Mouse (Mus musculus): Measurements from ENCODE around the gene Creld2. TPM values are rescaled to one million over a fixed set of nuclear protein-coding genes. Genes with fewer than 3 reads are reported as not detected.
A peak's percentile ranks its signal among the peaks of the same experiment; 100 is the strongest.

Creld2 gene
- polyA plus RNA-seq, 1 experiment from 2014 or later: 94.9 TPM

DNA sequence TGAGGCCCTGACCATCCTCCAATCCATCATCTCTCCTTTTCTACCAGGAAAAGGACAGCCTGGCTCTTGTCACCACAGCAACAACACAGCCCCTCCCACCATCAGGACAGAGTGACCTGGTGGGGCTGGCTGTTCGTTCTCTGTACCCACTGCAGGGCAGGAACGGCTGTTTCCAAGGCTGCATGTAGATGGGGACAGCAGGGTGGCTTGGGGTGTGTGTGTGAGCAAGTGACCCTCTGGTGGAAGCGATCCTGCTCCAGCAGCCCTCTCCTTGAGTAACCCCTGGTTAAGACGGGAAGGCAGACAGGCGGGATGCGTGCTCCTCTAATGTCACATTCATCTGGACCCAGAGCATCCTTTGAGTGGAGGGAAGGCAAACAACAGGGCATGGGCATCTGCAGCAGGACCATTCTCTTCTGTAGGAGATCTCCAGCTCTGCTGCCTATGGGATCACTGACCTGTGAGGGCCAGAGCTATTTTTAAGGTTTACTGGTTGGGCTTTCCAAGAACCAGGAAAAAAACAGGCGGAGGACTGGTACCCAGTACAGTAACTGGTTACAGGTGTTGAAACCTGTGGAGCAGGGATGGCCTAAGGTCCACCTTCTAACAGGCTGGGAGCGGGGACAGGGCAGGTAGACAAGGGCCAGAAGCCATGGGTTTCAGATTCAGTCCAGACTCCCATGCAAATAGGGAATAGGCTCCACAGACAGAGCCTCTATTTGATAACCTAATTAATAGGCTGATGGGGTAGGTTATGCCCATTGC, 39.9 kb downstream of the Creld2 start:
- Histone ChIP-seq H3K9me3 (ENCODE audit: control insufficient read depth, low read length) (no peaks in the 10 kb centered on the region), H3K27me3 (ENCODE audit: control insufficient read depth, insufficient read depth, low read length) (no peaks in the 10 kb centered on the region), H3K4me2 (ENCODE audit: low read depth, severe bottlenecking) (no peak overlapping the region), H3K4me1 (ENCODE audit: control insufficient read depth, insufficient read depth, low read length) (peaks cover 5% of the 10 kb centered on the region), H3K4me3 (ENCODE audit: low read depth, low read length) (no peak overlapping the region), H3K27ac (replicated peaks; ENCODE audit: low read depth, low read length) (no peak overlapping the region), H3K36me3 (ENCODE audit: control insufficient read depth, insufficient read depth, low read length) (peaks cover under 1% of the 10 kb centered on the region; the same call in 1 of the 2 replicates), H3K9ac (ENCODE audit: low read length) (no peak overlapping the region)
- DNase-seq (ENCODE audit: low spot score) (no peak), ATAC-seq (ENCODE audit: insufficient number of reproducible peaks, low FRiP score, low TSS enrichment, low read depth) (no peak)
- 74% methylated on average over 8 of the region's 8 CpGs for WGBS

- Histone ChIP-seq H3K4me2 (ENCODE audit: low read depth, severe bottlenecking) (no peak overlapping the region), H3K9me3 (ENCODE audit: control insufficient read depth, low read length) (no peaks in the 10 kb centered on the region), H3K9ac (ENCODE audit: low read length) (no peak overlapping the region), H3K27me3 (ENCODE audit: control insufficient read depth, insufficient read depth, low read length) (no peaks in the 10 kb centered on the region), H3K4me3 (ENCODE audit: low read depth, low read length) (no peak overlapping the region), H3K27ac (replicated peaks; ENCODE audit: low read depth, low read length) (no peak overlapping the region), H3K36me3 (ENCODE audit: control insufficient read depth, insufficient read depth, low read length) (peaks cover 10% of the 10 kb centered on the region), H3K4me1 (ENCODE audit: control insufficient read depth, insufficient read depth, low read length) (peaks cover 15% of the 10 kb centered on the region)
- WGBS: 95% methylated on average over 3 of the region's 3 CpGs
- no peak for ATAC-seq (ENCODE audit: insufficient number of reproducible peaks, low FRiP score, low TSS enrichment, low read depth)
- no peak for DNase-seq (ENCODE audit: low spot score)
Measured at GRCm38 (mm10) chr15:88860781-88861180, 41.3 kb downstream of the Creld2 start.

DNA sequence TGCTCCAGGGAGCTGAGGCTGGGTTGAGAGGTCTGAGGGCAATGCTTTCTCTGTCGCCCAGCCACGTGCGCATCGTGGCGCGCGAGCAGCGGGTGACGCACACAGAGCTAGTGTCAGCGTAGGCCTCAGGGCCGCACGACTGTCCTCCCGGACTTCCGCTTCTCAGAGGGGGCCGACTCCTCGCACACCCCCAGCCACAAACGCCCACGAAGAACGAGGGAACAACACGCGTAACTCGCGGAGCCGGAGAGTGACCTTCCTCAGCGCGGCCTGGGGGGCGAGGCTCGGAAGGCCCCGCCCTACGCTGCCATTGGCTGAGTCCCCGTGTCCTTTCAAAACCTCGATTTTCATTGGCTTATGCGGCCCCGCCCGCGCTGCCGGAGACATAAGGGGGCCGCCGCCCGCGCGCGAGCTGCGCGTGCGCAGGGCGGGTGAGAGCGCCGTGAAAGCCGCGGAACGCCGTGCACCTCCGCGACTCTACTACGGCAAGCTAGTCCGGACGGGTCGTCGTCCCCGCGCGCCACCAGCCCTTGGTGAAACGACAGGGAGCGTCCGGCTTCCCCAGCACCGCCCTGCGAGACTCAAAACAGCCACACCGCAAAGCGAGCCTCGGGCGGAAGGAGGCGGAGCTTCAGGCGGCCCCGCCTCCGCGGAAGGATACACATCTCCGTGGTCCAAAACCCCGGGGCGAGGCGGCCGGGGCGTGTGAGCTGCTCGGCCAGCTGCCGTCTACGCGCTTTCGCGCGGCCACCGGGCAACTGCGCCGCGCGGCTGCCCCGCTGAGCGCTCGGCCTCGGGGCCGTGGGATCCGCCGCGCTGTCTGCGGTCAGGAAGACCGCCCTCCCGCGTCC, 42.6 kb downstream of the Creld2 start, which contains the start of gene Pim3:
Gene Pim3 (plus strand): TSS at position 415 of the 851 bp plus-strand sequence.
- H3K9ac ChIP-seq (ENCODE audit: low read length): peak within 1 kb of the TSS; percentile 81
- peaks cover 19% of the 10 kb centered on the region for H3K4me1 ChIP-seq (ENCODE audit: control insufficient read depth, insufficient read depth, low read length)
- H3K9me3 ChIP-seq (ENCODE audit: control insufficient read depth, low read length): no peaks in the 10 kb centered on the region
- no peaks in the 10 kb centered on the region for H3K27me3 ChIP-seq (ENCODE audit: control insufficient read depth, insufficient read depth, low read length)
- H3K4me3 ChIP-seq (ENCODE audit: low read depth, low read length): peak within 1 kb of the TSS; percentile 92
- WGBS: under 1% methylated on average over 107 of the region's 107 CpGs
- peaks cover 10% of the 10 kb centered on the region for H3K36me3 ChIP-seq (ENCODE audit: control insufficient read depth, insufficient read depth, low read length)
- peak within 1 kb of the TSS; percentile 97 for H3K4me2 ChIP-seq (ENCODE audit: low read depth, severe bottlenecking)
- DNase-seq (ENCODE audit: low spot score) (peak; percentile 96), ATAC-seq (ENCODE audit: insufficient number of reproducible peaks, low FRiP score, low TSS enrichment, low read depth) (peak; percentile 76)
- peak within 1 kb of the TSS; percentile 86 for H3K27ac ChIP-seq (replicated peaks; ENCODE audit: low read depth, low read length)

DNA sequence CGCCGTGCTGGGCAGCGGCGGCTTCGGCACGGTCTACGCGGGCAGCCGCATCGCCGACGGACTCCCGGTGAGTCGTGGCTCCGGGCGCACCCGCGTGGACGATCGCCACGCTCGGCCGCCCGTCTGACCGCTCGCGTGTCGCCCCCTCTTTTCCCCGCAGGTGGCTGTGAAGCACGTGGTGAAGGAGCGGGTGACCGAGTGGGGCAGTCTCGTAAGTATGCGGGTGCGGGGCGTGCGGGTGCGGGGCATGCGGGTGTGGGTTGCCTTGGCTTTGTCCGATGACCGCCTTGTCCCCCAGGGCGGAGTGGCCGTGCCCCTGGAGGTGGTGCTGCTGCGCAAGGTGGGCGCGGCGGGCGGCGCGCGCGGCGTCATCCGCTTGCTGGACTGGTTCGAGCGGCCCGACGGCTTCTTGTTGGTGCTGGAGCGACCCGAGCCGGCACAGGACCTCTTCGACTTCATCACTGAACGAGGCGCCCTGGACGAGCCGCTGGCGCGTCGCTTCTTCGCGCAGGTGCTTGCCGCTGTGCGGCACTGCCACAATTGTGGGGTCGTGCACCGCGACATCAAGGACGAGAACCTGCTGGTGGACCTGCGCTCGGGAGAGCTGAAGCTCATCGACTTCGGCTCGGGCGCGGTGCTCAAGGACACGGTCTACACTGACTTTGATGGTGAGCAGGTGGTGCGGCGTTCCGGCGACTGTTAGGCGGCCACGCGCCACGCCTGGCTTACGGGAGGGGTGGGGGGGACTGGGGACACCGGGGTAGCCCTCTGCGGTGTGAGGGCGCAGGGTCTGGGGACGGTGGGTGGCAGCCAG, 43.6 kb downstream of the Creld2 start:
- Histone ChIP-seq H3K36me3 (ENCODE audit: control insufficient read depth, insufficient read depth, low read length) (peaks cover 10% of the 10 kb centered on the region), H3K4me2 (ENCODE audit: low read depth, severe bottlenecking) (peak overlapping the region; percentile 97), H3K9ac (ENCODE audit: low read length) (peak overlapping the region; percentile 81), H3K27me3 (ENCODE audit: control insufficient read depth, insufficient read depth, low read length) (no peaks in the 10 kb centered on the region), H3K4me3 (ENCODE audit: low read depth, low read length) (peak overlapping the region; percentile 92), H3K4me1 (ENCODE audit: control insufficient read depth, insufficient read depth, low read length) (peaks cover 28% of the 10 kb centered on the region), H3K27ac (replicated peaks; ENCODE audit: low read depth, low read length) (peak overlapping the region; percentile 86), H3K9me3 (ENCODE audit: control insufficient read depth, low read length) (no peaks in the 10 kb centered on the region)
- ATAC-seq (ENCODE audit: insufficient number of reproducible peaks, low FRiP score, low TSS enrichment, low read depth): peak; percentile 11; the same call in 1 of the 2 replicates
- WGBS: under 1% methylated on average over 92 of the region's 98 CpGs
- DNase-seq (ENCODE audit: low spot score): peak; percentile 61

DNA sequence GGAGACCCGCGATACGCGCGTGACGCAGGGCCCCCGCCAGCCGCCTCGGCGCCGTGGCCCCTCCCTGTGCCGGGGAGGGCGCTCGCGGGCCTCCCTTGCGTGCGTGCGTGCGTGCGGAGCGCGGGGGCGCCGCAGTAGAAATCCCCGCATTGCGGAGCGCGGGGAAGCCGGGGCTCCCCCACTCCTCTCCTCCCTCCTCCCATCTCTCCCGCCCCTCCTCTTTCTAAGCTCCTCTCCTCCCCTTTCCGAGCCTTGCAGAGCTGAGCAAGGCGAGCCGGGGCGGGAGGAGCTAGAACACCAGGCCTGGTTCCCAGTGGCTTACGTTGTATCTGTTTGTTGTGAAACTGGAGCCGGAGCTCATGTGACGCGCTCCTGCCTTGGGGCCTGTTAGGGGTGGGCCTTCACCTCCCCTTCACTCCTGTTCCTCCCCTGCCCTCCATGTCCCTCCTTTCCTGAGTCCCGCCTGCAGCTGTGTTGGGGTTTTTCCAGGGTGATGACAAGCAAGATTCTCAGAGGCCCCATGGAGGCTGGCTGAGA, 44.3 kb downstream of the Creld2 start:
- no peaks in the 10 kb centered on the region for H3K9me3 ChIP-seq (ENCODE audit: control insufficient read depth, low read length)
- H3K27me3 ChIP-seq (ENCODE audit: control insufficient read depth, insufficient read depth, low read length): no peaks in the 10 kb centered on the region
- H3K4me2 ChIP-seq (ENCODE audit: low read depth, severe bottlenecking): peak overlapping the region; percentile 97
- peak overlapping the region; percentile 92 for H3K4me3 ChIP-seq (ENCODE audit: low read depth, low read length)
- H3K9ac ChIP-seq (ENCODE audit: low read length): peak overlapping the region; percentile 49
- H3K27ac ChIP-seq (replicated peaks; ENCODE audit: low read depth, low read length): peak overlapping the region; percentile 51; the same call in 1 of the 2 replicates
- 0% methylated on average over 23 of the region's 39 CpGs for WGBS
- DNase-seq (ENCODE audit: low spot score) (peak; percentile 90), ATAC-seq (ENCODE audit: insufficient number of reproducible peaks, low FRiP score, low TSS enrichment, low read depth) (peak; percentile 87)
- H3K4me1 ChIP-seq (ENCODE audit: control insufficient read depth, insufficient read depth, low read length): peaks cover 28% of the 10 kb centered on the region
- peaks cover 10% of the 10 kb centered on the region for H3K36me3 ChIP-seq (ENCODE audit: control insufficient read depth, insufficient read depth, low read length)

DNA sequence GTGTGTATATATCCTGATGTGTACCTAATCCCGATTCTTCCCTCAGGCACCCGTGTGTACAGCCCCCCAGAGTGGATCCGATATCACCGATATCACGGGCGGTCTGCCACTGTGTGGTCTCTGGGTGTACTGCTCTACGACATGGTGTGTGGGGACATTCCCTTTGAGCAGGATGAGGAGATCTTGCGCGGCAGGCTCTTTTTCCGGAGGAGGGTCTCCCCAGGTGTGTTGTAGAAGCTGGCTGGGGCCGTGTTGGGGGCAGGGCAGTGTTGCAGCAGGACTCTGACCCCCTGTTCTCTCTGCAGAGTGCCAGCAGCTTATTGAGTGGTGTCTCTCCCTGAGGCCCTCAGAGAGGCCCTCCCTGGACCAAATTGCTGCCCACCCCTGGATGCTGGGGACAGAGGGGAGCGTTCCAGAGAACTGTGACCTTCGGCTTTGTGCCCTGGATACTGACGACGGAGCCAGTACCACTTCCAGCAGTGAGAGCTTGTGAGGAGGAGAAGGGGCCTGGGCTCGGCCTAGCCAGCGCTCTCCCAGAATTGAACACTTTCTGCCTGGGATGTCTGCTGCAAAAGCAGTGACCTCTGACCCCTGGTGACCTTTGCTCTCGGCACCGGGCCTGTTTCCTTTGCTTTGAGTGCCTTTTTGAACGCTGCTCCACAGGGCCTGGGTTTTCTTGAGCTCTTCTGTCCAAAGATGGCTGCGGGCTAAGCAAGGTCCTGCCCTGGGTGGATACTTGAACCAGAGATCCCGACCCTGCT, 45.0 kb downstream of the Creld2 start:
- peaks cover 28% of the 10 kb centered on the region for H3K4me1 ChIP-seq (ENCODE audit: control insufficient read depth, insufficient read depth, low read length)
- H3K27me3 ChIP-seq (ENCODE audit: control insufficient read depth, insufficient read depth, low read length): no peaks in the 10 kb centered on the region
- H3K4me3 ChIP-seq (ENCODE audit: low read depth, low read length): peak overlapping the region; percentile 92
- WGBS: 56% methylated on average over 22 of the region's 22 CpGs
- no peaks in the 10 kb centered on the region for H3K9me3 ChIP-seq (ENCODE audit: control insufficient read depth, low read length)
- peaks cover 10% of the 10 kb centered on the region for H3K36me3 ChIP-seq (ENCODE audit: control insufficient read depth, insufficient read depth, low read length)
- no peak for DNase-seq (ENCODE audit: low spot score)
- peak overlapping the region; percentile 1; the same call in 1 of the 2 replicates for H3K27ac ChIP-seq (replicated peaks; ENCODE audit: low read depth, low read length)
- no peak overlapping the region; the same call in 1 of the 2 replicates for H3K9ac ChIP-seq (ENCODE audit: low read length)
- ATAC-seq (ENCODE audit: insufficient number of reproducible peaks, low FRiP score, low TSS enrichment, low read depth): peak; percentile 29; the same call in 1 of the 2 replicates
- peak overlapping the region; percentile 97 for H3K4me2 ChIP-seq (ENCODE audit: low read depth, severe bottlenecking)

- DNase-seq (ENCODE audit: low spot score): no peak
- H3K9me3 ChIP-seq (ENCODE audit: control insufficient read depth, low read length): no peaks in the 10 kb centered on the region
- ATAC-seq (ENCODE audit: insufficient number of reproducible peaks, low FRiP score, low TSS enrichment, low read depth): no peak
- peaks cover 28% of the 10 kb centered on the region for H3K4me1 ChIP-seq (ENCODE audit: control insufficient read depth, insufficient read depth, low read length)
- no peak overlapping the region; the same call in 1 of the 2 replicates for H3K4me2 ChIP-seq (ENCODE audit: low read depth, severe bottlenecking)
- no peak overlapping the region for H3K4me3 ChIP-seq (ENCODE audit: low read depth, low read length)
- H3K9ac ChIP-seq (ENCODE audit: low read length): 0 out of 2 replicates have a peak overlapping the region, but pooled peaks have one; percentile 17
- H3K27me3 ChIP-seq (ENCODE audit: control insufficient read depth, insufficient read depth, low read length): no peaks in the 10 kb centered on the region
- H3K36me3 ChIP-seq (ENCODE audit: control insufficient read depth, insufficient read depth, low read length): peaks cover 10% of the 10 kb centered on the region
- no peak overlapping the region for H3K27ac ChIP-seq (replicated peaks; ENCODE audit: low read depth, low read length)
- 84% methylated on average over 14 of the region's 14 CpGs for WGBS
Measured at GRCm38 (mm10) chr15:88865061-88865460, 45.6 kb downstream of the Creld2 start.

All from limb, embryonic 11.5 days (tissue).